Mouse (Mus musculus) gastrocnemius, adult 8-10 months (tissue): ENCODE data around the gene Psd4. TPM values are rescaled to one million over a fixed set of nuclear protein-coding genes. Genes with fewer than 3 reads are reported as not detected.

Experiments used
- DNase-seq, 2 experiments: peaks; one replicate each; pipeline ENCODE4 v3.0.0; 2022; ENCODE audit warnings: low spot score in 2 of 2
- total RNA-seq, 4 experiments: library from RNA; stranded (reverse); gene quantifications; 2 replicates each; pipeline ENCODE4 v1.2.4; 2022

Gene Psd4
- total RNA-seq, 4 experiments from 2014 or later: 0.07 to 1.1 (median 0.59) TPM

DNA sequence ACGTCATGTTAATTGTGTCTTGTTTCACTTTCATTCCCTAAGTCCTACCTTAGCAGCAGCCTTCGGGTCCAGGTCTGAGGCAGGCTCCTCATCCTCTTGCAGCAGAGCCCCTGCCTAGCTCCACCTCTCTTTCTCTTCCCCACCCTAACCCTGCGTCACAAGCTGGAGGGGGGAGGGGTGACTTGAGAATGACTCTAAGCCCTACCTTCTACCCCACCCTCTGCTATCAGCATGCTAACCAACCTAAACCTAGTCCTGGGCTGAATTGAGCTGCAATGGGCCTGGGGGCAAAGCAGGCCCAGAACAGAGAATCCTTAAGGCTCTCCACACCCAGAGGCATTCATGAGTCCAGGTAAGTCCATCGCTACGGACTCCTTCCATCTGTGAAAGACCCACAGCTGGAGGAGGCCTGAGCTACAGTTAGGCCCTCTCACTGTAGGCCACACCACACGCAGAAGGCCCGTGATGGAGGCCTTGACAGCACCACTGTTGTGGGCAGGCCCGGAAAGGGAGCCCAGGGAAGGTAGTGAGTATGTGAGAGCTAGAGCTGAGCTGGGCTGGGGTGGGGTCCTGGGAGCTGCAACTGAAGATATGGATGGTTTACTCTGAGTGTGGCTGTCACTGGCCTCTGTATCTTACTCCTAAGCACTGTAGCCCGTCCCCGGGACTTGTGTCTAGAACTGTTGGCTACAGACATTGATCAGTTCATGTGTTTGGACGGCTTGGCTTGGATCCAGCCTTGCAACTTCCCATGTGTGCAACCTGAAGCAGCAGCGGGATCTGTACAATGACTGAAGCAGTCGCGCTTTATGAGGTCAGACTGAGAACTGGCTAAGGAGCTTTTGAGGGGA is 18.0 kb downstream of the Psd4 start:
- DNase-seq: no peak

DNA sequence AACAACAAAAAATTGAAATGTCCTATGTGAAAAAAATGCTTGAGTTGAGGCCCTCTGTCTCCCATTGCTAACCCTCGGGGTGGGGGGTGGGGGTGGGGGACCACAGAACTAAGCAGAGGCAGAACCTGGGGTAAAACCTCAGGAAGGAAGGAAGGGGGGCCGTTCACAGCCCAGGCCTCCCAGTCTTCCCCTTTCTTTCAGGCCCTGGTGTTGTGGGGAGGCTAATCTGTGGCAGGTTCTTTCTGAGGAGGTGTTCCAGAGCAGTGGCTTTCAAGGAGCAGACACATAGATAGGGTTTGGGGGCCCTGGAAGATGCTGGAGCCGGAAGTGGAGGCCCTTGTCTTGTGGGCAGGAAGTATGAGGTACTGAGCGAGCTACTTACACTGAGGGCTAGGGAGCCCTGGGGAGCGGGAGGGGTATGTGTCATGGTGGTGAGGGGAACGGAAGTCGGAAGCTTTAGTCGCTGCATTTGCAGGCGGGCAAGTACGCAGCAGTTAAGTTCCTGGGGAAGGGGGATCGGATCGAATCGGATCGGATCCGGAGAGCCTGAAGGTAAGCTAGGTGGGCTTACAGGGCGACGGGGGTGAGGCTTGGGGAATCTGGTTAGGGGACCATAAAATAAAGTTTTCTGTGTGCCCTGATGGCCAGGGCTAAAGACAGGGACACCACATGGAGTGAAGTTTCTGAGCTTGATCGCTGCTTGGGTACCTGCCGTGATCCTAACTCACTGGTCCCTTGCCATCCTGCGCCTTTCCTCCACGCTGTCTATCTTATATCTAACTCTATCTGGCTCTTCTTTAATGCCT is 19.0 kb downstream of the Psd4 start:
- no peak for DNase-seq

DNA sequence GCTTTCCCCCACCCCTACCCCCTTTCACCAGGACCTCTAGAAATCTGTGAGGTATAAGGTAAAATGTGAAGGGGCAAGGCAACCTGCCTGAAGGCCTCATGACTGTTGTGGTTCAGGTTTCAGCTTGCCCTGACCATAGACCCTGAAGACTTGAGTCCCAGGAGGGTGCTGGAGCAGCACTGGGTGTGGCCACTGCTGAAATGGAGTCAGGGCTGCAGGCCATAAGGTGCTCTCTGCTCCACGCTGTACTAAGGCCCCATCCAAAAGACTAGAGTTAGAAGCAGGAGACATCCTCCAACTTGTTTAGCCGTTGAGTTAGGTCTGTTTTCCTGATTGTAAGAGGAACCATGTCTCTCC is 19.6 kb downstream of the Psd4 start:
- DNase-seq: no peak

DNA sequence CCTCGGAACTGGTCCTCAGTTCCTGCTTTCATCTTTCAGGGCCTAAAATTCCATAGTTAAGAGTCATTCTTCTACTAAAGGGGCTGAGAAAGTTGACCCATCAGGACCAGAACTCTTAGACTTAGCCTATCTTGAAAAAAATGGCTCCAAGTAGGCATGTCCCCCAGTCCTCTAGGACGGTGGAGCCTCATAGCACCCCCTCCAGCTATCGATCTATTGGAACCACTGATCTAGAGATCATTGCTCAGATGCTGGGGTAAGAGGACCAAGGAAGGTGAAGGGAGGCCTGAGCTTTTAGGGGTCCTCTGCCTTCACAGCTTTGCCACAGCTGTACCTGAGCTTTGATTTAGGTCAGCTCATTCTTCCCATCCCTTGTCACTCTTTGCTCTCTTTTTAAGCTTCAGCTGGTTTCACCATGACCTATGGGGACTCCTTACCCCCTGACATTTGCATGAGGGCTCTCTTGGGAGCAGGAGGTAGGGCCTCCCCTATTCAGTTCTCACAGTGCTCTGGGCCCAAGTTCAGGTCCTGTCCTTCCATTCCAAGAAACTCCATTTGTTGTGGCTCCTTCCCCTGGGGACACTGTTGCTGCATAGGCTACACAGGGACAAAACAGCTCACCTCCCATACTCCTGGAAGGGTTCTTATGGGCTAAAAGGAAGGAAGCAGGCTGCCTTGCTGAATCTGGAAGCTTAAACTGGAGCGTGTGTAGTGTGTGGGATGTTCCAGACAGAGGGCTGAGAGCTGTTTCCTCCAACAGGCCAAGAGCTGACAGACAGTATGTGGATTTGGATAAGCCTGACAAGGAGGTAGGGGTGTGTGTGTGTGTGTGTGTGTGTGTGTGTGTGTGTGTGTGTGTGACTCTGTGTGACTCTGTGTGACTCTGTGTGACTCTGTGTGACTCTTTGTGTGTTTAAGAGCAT is 20.2 kb downstream of the Psd4 start:
- DNase-seq: no peak

DNA sequence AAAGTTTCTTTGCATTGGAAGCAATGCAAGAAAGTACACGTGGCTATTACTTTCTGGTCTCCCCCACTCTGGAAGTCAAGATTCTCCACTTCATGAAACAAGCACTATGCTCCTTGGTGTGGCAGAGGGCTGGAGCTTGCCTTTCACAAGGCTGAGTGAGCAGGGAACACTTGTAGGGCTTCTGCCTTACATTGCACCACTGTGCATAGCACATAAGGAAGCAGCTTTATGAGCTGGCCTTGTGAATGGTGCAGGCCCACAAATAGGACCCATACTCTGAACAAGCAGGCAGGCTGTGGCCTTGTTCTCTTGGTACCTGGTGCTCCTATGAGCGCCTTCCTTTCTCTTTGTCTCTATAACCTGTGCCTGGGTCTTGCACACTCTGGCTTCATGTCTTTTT is 25.9 kb downstream of the Psd4 start:
- DNase-seq: no peak

DNA sequence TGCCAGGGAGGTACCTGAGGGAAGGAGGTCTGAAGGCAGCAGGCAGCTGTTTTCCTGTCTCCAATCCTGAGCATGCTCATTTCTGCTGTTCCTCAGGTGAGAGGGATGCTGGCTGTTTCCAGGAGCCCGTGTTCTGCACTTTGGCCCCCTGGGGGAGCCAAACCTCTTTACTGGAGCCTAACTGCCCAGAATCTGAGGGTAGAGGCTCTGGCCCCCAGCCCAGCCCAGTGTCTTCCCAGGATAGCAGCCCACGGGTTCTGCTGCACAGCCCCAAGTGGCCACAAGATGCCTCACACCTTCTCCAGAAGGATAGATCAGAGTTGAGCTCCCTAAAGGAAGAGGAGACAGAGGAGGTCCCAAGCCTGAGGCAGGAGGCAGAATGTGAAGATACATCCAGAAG is 29.7 kb downstream of the Psd4 start:
- no peak for DNase-seq

DNA sequence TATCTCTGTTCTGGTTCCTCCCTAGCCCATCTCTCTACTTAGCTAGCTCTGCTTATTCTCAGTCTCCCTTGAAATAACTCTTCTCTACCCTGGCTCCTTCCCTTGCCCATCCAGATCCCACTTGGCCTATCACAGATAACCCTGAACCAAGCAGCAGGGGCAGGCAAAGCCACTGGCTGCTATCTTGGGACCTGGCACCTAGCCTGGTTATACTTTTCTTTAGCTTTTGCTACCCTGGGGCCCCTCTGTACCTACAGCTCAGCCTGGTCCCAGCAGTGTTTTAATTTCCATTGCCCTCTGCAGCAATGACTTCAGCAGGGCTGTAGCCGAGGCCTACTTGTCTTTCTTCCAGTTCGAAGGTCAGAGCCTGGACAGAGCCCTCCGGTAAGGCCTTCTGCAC is 33.3 kb downstream of the Psd4 start:
- no peak for DNase-seq

DNA sequence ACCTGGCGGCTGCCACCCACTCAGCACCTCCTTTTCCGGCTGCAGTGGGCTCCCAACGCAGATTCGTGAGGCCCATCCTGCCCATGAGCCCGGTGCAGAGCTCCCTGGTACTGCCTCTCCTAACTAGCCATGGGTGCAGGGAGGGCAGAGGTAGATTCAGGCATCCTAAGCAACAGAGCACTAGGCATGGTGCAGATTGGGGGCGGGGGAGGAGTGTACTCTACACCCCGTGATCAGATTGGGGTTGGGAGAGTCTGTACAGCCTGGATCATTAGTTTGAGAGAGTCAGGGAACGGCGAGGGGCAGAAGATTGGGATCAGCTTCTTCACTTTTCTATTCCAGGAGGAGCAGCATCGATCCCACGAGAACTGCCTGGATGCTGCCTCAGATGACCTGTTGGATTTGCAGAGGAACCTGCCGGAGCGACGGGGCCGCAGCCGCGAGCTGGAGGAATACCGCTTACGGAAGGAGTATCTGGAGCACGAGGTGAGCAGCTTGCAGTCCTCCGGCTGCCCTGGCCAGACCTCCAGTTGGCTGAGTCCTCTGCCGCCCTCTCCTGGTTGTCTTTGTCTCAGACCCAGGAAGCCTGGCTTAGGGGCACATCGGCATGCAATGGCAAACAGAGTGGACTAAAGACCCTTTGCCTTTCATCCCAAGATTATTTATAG is 38.1 kb downstream of the Psd4 start:
- DNase-seq: peak; percentile 21 to 28

DNA sequence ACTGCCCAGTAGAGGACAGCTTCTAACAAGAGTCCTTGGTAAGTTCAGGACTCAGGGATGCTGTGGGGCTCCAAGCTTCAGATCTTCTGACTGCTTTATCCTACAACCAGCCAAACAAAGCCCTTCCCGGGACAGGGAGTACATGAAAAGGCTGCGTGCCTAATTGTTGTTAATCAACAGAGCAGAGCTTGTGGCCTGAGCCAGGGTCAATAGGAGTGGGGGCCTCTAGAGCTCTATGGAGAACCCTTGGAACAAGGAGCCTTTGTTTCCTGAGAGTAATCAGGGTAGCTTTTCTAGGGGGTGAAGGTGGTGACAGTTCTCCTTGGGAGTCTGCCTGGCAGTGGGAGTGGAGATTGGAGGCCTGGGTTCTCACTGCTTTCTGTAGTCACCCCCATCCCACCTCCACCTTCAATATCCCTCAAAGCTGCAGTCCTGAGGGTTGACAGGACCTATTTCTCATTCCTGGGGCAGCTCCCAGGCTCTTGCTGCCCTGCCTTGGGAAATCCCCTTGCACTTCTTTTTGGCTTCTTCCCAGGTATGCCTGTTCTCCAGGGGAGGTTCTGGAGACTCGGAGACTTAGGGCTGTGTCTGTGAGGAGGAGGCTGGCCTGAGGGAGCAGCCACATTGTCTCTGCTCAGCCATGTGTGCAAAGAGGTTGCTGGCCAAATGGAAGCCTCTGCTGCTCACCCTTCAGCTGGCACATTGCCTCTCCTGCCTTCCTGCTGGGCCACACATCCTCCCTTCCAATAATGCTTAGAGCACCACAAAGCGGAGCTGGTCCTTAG is 40.5 kb downstream of the Psd4 start:
- DNase-seq: no peak

DNA sequence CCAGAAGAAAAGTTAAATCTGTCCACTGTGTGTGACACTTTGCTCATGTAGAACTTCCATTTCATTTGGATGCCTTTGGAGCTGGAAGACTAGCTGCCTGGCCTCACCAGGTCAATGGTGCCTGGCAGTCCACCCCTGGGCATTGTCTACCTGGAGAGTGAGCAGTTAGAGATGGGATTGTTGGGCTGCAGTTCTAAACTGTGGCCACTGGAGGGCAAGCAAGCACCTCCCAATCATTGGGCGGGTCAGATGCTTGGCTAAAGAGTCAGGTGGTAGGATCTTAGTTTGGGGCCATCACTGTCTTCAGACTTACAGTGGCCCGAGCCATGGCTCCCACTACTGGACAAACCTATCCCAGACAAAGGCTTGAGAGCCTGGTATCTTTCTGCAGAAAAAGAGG is 41.8 kb downstream of the Psd4 start:
- no peak for DNase-seq

DNA sequence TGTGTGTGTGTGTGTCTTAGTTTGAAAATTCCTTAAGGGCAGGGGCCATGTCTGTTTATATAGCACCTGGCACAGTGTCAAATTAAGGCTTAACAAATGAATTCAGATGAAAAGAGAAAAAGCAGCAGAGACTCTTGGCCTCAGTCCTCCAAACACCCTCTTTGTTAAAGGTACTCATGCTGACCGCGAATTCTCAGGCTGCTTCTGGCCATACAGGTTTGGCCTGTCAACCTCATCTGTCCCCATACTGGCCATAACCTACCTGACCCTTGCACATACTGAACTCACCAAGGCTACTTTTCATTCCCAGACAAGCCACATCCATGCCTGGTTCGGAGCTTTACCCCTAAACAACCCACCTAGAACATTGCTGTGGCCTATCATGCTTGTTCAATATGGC is 45.8 kb downstream of the Psd4 start:
- DNase-seq: no peak

DNA sequence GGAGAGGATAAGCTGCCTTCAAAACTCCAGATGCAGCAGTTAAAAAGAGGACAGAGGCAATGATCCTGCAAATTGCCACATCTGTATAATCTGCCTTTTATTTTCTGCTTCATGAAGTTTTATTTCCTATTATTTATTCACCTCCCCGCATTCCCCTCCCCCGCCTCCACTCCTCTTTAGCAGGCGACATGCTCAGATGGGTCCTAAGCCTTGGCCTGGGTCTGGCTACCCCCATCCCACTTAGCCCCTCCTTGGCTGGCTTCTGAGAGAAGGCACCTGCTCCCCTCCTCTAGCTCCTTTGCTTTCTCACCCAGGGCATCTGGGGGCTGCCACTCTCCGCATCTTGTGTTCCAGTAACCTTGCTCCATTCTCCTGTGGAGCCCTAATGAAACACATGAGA is 46.3 kb downstream of the Psd4 start:
- no peak for DNase-seq

DNA sequence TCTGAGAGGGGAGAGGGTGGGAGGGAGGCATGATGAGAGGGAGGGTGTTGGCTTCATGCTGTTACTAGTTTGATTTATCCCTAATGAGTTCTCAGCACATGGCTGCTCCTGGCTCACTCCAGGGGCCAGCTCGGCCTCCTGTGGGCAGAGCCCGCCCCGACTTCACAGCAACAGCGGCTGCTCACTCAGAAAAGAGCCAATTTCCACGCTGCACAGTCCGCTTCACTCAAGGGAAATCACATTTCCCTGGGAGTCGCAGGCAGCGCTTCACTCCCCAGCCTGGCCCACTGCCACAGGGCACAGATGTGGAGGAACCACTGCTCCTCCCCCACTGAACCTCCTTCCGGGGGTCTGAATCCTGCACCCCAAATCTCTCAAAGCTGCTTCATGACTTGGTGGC is 49.3 kb downstream of the Psd4 start:
- DNase-seq: no peak

DNA sequence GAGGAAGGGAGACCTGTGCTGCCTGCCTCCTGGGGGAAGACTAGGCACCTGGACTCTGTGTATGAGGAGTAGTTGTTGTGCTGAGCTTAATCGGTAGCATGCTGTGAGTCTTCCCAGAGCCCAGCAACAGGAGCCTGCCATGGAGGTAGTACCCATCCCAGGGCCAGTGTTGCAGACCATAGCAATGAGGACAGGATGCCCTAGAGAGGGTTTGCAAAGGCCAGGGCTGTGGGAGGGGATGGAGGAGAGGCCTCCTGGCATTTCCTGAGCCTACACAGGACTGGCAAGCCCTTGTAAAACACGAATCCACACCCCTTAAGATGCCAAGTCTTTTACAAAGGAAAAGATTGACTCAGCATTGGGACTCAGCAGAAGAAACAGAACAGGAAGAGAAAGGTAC is 49.7 kb downstream of the Psd4 start:
- DNase-seq: no peak

DNA sequence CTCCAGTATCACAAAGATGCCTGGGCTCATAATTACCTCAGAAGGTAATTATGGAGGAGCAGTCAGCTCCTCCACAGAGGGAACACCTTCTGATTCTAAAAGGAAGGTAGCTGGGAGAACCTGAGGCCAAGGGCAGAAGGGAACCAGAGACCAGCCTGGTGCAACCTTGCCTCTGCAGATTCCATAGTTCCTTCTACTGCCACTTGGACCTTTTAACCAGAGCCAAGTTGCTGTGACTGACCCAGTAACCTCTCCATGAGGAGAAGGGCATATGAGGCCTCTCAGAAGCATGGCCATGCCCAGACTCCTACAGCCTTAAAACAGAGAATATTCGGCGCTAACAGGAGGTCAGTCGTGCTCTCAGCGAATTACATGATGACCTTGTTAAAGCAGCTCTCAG is 50.2 kb downstream of the Psd4 start:
- DNase-seq: no peak

DNA sequence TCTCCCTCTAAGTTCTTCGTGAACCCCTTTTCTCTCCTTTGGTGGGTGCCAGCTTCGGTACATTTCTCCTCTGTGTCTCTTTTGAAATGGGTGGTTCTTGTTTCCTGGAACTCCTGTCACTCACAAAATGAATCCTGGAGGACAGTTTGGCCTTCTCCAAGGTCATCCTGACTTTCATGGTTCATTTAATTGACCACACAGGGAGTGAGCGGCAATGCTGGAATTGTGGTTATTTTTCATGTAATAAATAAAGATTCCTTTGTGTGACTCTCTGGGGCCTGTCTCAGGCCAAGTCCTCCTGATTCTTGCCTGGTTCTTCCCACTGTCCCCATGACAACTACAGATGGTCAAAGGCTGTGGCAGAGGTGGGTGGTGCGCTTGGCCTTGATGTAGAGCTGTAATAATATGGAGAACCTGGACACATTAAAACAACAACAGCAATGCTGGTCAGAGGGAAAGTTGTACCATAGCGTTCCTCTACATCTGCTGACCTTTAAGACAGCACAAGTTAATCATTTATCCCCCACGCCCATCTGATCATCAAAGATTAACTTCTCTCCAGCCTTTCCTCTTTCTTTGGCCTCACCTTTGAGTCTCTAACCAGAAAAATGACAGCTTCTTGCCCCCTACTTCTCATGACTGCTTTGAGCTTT is 54.0 kb downstream of the Psd4 start:
- no peak for DNase-seq

DNA sequence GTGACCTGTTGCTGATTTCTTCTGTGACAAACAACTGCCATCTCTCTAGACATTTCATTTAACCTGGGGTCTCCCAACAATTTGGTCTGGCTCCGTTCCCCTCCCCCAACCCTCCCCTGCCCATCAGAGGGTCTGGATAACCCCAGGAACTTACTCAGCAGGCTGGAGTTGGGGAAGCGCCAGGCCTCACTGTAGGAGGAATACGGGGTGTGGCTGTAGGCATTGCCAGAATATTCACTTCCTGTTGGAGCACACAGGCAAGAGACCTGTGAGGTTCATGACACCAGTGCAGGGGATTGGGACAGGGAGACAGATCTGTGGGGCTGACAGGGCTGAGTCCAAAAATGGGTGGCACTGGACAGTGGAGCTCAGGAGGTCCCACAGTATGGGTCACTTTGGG is 55.4 kb downstream of the Psd4 start:
- no peak for DNase-seq

DNA sequence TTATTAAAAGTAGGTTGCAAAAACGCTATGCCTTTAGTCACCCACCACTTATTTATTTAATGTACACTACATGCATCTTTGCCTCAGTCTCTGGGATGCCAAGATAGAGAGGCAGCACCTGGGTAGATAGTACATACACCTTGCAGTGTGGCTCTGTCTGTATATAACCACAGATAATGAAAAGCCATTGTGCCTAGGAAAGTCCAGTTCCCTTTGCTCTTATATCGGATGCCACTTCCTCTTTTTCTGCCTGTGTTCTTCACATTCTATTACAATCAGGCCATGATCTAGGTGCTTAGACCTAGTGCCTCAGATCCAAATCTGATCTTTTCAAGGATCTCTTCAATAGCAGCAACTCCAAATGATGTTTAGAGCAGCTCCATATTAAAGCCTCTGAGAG is 58.2 kb downstream of the Psd4 start:
- no peak for DNase-seq

DNA sequence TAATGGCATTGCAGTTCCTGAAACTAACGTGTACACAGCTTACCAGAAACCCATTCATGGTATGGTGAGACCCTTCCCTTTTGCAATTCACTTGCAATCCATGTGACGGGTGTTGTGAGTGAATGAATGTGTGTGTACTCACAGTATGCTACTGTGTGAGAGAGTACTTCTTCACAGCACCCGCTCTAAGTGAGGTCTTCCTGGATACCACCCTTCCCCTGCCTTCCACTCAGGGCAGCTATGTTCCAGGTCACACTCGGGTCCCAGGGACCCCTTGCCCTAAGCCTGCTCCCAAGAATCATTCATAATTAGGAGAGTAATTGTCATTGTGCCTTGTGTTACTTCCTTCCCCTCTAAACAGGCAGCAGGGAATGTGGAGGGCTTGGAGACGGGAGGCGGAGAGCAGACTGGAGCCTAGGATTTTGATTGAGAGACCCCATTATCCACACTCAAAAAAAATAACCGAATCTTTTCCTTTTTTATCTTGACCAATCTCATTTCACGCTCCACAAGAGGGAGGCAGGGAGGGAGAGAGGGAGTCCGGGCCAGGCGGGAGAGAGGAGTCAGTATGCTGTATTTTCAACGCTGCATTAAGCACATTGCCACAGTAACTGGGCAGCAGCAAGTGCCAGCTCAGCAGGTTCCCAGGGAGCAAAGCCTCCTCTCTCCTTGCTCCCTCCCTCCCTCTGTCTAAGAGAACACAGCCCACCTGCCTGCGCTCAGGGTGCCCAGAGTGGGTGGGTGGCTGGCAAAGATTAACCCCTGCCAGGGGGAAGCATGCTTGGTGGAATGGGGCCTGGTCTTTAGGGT is 60.7 kb downstream of the Psd4 start:
- DNase-seq: no peak
